Mouse (Mus musculus): Measurements from ENCODE around the gene Olfr462.

Olfr462 gene

GRCm38 (mm10) chr11:87892168-87892567 is at the start of gene Olfr462:
Gene Olfr462 (minus strand): TSS chr11:87892268.
- no peak for DNase-seq

GRCm38 (mm10) chr11:87935467-87935866 is 43.4 kb upstream of the Olfr462 start:
- DNase-seq, result no peak

GRCm38 (mm10) chr11:87933731-87934130 is 41.7 kb upstream of the Olfr462 start:
- no peak for DNase-seq

GRCm38 (mm10) chr11:87930348-87930747 is 38.3 kb upstream of the Olfr462 start:
- DNase-seq, result no peak

GRCm38 (mm10) chr11:87920966-87921365 is 28.9 kb upstream of the Olfr462 start, which contains the start of gene Olfr464:
Gene Olfr464 (minus strand): TSS chr11:87920967.
- DNase-seq, result peak; percentile 36

- DNase-seq, result no peak
These were observed 28.2 kb upstream of the Olfr462 start for GRCm38 (mm10) chr11:87920301-87920700.

- DNase-seq, result no peak
These were observed 23.9 kb upstream of the Olfr462 start for GRCm38 (mm10) chr11:87916005-87916404.

- DNase-seq, result no peak
These were observed 12.3 kb upstream of the Olfr462 start for GRCm38 (mm10) chr11:87904331-87904730.

GRCm38 (mm10) chr11:87897287-87897686 is 5.2 kb upstream of the Olfr462 start, which contains the start of gene Olfr463:
Gene Olfr463 (minus strand): TSS chr11:87897387.
- no peak for DNase-seq

GRCm38 (mm10) chr11:87884856-87885255 is 7.2 kb downstream of the Olfr462 start:
- no peak for DNase-seq

GRCm38 (mm10) chr11:87883493-87883892 is 8.6 kb downstream of the Olfr462 start:
- DNase-seq, result no peak

- no peak for DNase-seq
These were observed 10.4 kb downstream of the Olfr462 start for GRCm38 (mm10) chr11:87881714-87882113.

GRCm38 (mm10) chr11:87879826-87880225 is 12.2 kb downstream of the Olfr462 start:
- no peak for DNase-seq

- no peak for DNase-seq
These were observed 16.6 kb downstream of the Olfr462 start, which contains the start of gene Epx for GRCm38 (mm10) chr11:87875436-87875835. Gene Epx (minus strand): TSS chr11:87875536.

- DNase-seq, result no peak
These were observed 20.3 kb downstream of the Olfr462 start for GRCm38 (mm10) chr11:87871766-87872165.

- DNase-seq, result no peak
These were observed 22.0 kb downstream of the Olfr462 start for GRCm38 (mm10) chr11:87870096-87870495.

GRCm38 (mm10) chr11:87866891-87867290 is 25.2 kb downstream of the Olfr462 start:
- DNase-seq, result peak; percentile 40

GRCm38 (mm10) chr11:87862805-87863204 is 29.3 kb downstream of the Olfr462 start:
- DNase-seq, result no peak

GRCm38 (mm10) chr11:87860426-87860825 is 31.6 kb downstream of the Olfr462 start:
- no peak for DNase-seq

- no peak for DNase-seq
These were observed 32.8 kb downstream of the Olfr462 start for GRCm38 (mm10) chr11:87859273-87859672.

GRCm38 (mm10) chr11:87854550-87854949 is 37.5 kb downstream of the Olfr462 start:
- DNase-seq, result no peak

- no peak for DNase-seq
These were observed 38.5 kb downstream of the Olfr462 start for GRCm38 (mm10) chr11:87853597-87853954.

- peak; percentile 91 for DNase-seq
These were observed 39.1 kb downstream of the Olfr462 start, which contains the start of gene Mks1 for GRCm38 (mm10) chr11:87852690-87853596. Gene Mks1 (plus strand): TSS chr11:87853215.

GRCm38 (mm10) chr11:87847884-87848283 is 44.2 kb downstream of the Olfr462 start:
- DNase-seq, result no peak

Data from lung, postnatal 14 days (tissue).